Mouse (Mus musculus) hindlimb bud, embryonic 11.5 days (tissue): ENCODE measurements around the gene Fam171a1.

Experiments used
- DNase-seq: peaks from one replicate; pipeline ENCODE4 v3.0.0-alpha.2; 2012; ENCODE audit warnings: low read depth, low spot score; ENCODE audit errors: extremely low spot score

Gene Fam171a1

DNA sequence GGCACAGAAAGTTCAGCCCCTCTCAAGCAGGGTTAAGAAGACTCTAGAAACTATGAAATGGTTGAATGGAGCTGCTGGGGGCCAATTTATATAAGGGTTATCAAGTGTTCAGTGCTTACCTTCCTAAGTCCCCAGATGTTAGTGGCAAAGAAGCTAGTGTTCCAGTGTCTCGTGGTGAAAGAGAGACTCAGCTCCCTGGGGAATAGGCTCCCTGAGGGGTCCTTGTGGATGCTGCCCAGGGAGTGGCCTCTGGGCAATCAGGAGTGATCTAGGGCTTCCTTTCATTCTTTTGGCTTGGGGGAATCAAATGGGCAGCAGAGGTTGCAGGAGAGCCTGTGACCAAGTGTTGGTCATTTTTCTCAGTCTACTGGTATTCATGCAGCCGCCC lies 21.3 kb downstream of the Fam171a1 start:
- no peak for DNase-seq

DNA sequence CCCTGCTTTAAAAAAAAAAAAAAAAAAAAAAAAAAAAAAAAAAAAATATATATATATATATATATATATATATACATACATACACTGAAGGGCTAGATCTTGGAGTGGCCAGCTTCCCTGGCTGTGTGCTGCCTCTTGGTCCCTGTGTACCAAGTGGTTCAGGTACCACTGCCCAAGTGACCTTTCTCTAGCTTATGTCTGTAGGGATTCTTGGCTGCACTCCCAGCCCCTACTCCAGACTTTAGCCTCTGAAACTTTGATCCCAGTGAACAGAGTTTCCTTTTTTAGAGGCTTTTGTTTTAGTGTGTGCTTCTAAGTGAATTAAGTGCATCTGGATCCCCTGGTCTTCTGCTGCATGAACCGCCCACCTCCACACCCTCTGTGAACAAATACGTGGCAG lies 24.3 kb downstream of the Fam171a1 start:
- no peak for DNase-seq

DNA sequence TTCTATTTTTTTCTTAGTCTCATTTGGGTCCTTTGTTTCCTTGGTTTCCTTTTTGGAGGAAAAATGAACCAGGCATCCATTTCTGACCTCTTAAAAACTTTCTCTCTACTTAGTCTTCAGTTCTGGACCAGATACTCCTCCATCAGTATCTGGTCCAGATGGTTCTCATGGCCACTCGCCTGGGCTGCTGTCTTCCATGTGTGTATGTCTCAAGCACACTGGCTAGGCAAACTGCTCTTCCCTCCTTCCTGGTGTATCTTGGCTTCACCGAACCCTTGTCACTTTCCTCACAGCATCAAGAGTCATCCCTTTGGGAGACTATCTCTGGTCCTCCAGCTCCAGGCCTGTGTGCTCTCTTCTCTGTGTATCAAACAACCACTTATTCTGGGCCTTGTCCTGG lies 25.0 kb downstream of the Fam171a1 start:
- DNase-seq = no peak

DNA sequence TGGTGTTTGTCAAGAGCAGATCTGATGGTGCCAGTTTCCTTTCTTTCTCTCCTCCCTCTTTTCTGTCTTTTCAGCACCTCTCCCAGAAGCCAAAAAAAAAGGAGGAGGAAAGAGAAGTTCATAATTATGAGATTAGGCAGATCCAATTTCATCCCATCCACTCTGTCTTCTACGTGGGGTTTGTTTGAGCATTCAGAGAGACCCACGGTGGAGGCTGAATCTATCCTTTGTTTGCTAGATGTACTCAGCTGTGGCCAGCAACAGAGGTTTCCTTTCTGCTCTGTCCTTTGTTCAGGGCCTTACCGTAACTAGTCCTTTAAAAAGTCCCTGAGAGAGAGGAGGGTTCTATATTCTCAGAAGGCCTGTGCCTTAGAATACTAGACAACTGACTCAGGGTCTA lies 25.6 kb downstream of the Fam171a1 start:
- DNase-seq = no peak

DNA sequence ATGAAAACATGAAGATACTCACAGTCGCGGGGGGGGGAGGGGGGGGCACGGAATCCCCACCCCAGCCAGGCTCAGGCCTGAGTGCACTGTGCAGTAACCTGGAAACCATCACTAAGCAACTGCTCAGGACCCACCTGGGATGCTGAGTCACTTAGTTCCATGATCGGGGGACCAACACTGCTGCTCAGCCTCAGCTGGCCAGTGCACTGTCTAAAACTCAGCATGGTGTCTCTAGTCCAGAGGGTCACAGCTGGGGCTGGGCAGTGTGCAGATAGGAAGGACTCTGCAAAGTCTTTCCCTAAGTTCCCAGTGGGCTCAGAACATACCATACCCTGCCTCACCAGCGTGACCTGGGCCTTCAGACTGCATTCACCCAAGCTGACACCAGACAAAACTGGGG lies 26.6 kb downstream of the Fam171a1 start:
- DNase-seq = no peak

- DNase-seq = no peak
Observed at GRCm38 (mm10) chr2:3141804-3142203, 27.8 kb downstream of the Fam171a1 start.

- no peak for DNase-seq
Observed at GRCm38 (mm10) chr2:3144291-3144690, 30.3 kb downstream of the Fam171a1 start.

GRCm38 (mm10) chr2:3147550-3148157 lies 33.6 kb downstream of the Fam171a1 start:
- no peak for DNase-seq

DNA sequence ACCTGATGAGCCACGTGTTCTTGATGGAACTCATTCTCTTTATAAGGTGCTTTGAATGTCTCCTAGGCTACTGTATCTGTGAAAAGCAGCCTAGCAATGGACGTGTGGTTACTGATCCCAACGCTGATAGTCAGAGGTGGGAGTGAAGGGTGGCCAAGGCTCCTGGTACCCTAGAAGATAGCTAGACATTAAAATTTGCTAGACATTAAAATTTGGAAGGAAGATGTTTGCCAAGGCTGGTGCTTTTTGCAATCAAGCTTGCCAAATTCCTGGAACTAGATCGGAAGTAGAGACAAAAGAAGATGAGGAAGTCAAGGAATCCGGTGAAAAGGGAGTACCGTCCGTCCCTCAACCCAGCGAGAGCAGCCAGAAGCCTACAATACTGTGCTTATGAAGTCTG lies 34.7 kb downstream of the Fam171a1 start:
- no peak for DNase-seq

GRCm38 (mm10) chr2:3150324-3150723 lies 36.3 kb downstream of the Fam171a1 start:
- DNase-seq = no peak

GRCm38 (mm10) chr2:3151336-3151735 lies 37.3 kb downstream of the Fam171a1 start:
- no peak for DNase-seq

DNA sequence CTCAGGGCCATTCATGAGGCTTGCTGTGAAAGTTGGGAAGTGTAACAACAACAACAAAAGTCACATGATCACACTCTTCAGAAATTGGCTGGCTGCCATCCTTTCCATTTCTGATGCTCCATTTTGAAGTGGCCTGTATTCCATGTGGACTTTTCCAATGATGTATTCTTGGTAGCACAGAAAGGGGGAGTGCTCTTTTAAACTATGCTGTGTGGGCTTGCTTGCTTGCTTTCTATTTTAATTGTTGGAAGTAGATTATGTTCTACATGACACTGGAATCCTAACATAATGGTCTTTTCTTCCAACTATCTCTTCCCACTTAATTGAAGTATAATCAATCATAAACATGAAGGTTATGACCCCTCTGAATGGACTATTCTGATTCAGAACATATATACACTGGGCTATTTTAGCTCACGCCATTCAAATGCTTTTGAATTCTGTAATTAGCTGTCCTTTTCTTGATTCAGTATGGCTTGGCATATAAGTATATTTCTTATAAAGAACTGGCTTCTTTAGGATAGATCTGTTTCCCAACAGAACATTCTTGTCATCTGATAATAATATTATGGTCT lies 40.2 kb downstream of the Fam171a1 start:
- no peak for DNase-seq

- no peak for DNase-seq
Observed at GRCm38 (mm10) chr2:3154986-3155385, 41.0 kb downstream of the Fam171a1 start.

GRCm38 (mm10) chr2:3157030-3157429 lies 43.0 kb downstream of the Fam171a1 start:
- DNase-seq = no peak

DNA sequence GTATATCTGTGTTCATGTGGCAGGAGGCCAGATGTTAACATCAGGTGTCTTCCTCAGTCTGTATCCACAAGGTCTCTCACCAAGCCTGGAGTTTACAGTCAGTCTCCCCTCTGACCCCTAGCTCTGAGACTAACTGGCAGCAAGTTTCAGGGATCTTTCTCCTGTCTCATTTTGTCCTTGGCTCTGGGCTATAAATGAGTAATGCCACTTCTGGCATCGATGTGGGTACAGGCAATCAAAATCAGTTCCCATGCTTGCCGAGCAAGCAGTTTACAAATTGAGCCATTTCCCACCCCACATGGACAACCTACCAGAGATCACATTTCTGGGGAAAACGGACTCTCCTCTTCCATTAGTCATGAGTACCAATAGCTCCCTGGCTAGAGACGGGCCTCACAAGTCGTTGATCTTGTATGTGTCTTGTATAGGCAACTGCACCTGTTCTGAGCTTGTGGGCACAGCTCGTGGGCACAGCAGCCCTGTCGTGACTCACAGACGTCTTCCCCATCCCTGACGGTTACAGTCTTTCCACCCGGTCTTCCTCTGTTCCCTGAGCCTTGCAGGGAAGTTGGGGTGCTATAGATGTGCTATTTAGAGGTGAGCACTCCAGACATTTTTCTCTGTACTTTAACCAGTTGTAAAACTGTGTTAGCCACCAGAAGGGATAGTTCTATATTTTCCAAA lies 43.8 kb downstream of the Fam171a1 start:
- DNase-seq = no peak

DNA sequence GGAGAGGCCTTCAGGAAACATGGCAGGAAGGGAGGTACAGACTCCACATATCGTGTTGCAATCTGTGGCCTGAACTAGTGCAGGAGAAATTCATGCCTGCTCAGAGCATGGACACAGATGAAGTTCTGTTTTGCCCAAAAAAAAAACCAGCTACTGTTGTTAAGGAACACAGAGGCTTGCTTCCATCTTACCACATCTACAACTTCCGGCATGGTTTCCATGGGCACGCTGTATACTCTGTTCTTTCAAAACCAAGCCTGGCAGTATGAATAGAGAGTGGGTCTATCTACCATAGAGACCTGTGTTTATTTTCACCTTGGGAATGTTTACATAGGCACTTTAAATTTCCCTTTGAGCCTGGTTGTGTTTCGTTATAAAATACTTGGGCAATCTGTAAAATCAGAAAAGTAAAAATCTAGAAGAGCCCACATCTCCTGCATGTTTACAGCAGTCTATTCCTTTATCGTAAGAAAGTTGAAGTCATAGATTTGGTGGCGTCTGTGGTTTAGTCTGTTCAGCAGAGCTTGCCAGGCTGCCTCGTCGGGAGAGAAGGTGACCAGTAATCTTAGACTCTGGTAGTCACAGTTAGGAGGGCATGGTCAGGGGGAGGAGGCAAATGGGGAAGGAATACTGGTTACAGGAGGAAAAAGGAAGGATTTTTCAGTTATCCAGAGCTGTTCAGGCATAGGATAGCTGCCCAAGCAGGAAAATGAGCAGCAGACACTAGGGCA lies 44.8 kb downstream of the Fam171a1 start:
- no peak for DNase-seq

GRCm38 (mm10) chr2:3161578-3161977 lies 47.6 kb downstream of the Fam171a1 start:
- no peak for DNase-seq

DNA sequence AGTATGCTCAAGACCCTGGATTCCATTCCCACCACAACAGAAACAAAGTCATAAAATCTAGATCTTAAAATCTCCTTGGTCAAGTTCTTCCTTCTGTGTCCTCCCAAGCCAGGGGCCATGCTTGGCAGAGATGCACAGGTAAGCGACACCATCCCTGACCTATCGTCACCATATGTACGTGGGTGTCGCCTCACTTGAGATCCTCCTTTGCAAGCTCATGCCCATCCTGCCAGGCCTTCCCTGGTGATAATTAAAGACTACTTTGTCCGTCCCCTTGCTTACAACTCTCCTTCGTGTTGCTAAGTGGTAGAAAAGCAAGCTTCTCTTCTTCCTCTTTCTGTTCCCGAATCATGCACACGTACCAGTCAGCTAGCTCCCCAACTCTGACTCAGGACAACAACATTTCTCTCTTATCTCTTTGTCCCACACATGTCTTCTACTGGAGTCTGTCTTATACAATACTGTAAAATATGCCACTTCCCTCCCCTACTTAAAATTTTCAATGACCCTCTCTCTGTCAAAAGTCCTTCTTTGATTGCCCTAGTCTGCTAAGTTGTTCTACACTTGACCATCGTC lies 49.6 kb downstream of the Fam171a1 start:
- no peak for DNase-seq

- no peak for DNase-seq
Observed at GRCm38 (mm10) chr2:3165037-3165600, 51.1 kb downstream of the Fam171a1 start.

DNA sequence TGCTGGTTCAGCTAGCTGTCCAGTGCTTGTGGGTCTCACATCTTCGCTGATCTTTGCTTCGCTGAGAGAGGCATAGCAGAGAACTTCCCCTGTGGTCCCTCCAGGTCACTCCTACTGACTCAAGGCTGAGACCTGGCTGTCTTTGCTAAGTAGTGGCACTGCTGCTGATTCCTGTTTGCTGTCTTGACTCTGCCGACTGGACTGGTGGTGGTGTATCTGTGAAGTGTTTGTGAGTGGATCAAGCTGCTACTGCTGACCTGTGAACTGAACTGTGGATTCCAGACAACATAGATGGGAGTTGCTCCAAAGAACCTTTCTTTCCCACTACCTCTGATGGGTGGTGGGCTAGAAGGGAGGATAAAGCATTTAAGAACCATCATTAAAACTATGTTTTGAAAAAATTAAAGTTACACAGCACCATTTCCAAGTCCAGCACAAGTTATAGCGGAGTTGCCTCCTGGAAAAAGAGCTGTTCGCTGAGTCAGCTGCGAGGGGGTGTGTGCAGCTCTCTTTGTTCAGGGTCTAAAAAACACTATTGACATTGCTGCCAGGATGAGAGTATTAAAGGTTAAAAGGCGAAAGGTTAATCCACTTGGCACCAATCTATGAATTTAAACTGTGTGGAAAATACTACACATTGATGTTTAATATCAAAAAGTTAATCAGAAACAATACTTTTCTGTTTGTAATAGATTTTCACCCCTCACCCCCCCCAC lies 52.0 kb downstream of the Fam171a1 start:
- no peak for DNase-seq
